Mouse (Mus musculus) urinary bladder, postnatal 36 days (tissue): ENCODE measurements around the gene Scgb1b29.
"Not testable (repeated sequence)": the region's sequence is repeated elsewhere in the genome, so short reads cannot be mapped to it uniquely, and the experiment has no call there.

Experiments
- DNase-seq, 2 experiments: peaks; one replicate each; pipeline ENCODE4 v3.0.0; 2022; ENCODE audit warnings: low spot score in 2 of 2, mixed read lengths in 1 of 2

The Scgb1b29 gene

DNA sequence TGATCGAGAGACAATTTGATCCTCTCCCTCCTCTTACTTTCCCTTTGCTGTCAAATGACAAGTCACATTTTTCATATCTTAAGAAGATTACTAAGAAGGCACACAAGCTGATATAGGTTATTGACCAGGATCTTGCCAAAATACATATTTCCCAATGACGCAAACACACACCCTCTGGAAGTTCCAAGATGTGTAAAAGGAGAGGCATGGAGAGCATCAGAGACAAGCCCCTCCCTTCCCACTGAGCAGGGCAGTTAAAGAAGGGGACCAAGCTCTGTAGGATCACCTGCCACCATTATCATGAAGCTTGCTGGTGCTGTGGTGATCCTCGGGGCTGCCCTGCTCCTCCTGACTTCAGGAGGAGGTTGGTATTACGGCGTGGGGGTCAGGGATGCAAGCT, at the start of gene Scgb1b29:
TSS of gene Scgb1b29 (plus strand) at position 301 of the 400 bp plus-strand sequence.
- DNase-seq = not testable (repeated sequence)

DNA sequence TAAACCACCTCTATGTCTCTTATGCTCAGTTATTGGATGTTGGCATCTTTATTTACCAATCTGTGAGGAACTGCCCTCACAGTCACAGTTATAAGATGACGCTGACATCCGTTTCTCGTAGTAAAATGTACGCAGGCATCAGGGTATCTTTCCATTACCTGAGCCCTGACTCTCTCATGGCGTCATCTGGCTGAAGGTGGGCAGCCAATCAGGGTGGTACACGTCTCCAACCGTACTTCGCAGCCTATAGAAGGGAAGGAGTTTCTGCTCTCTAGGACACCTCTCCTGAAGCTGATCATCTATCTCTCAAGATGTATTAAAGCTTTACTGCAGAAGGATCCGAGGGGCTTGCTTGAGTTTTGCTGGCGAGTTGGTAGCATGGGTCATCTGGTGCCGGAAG, 12.7 kb upstream of the Scgb1b29 start:
- not testable (repeated sequence) for DNase-seq
